Mouse (Mus musculus): Measurements from ENCODE around the gene Naaladl2. TPM values are rescaled to one million over a fixed set of nuclear protein-coding genes. Genes with fewer than 3 reads are reported as not detected.

The Naaladl2 gene
- polyA plus RNA-seq, 1 experiment from 2014 or later, result 0.44 TPM

DNA sequence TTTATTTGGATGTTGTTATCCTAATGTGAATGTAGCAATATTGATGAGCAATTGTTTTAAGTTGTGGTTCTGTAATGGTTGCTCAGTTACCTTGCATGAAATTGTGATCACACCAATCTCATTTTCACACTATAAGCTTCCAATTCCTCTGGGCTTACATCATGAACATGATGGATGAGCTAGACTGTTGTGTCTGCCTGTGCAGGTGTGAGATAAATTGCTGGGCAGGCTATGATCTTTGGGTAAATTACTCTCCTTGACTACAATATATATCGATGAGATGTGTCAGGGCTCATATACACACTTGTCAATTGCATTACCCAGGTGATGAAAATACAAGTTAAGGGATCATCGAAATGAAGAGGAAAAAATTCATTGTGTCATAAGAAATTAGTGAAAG, 1197.9 kb downstream of the Naaladl2 start:
- H3K27ac ChIP-seq, result no peak overlapping the region
- 64% methylated on average over 2 of the region's 2 CpGs for WGBS
- no peak for ATAC-seq (ENCODE audit: low FRiP score)
- H3K27me3 ChIP-seq, result no peaks in the 10 kb centered on the region
- no peaks in the 10 kb centered on the region for H3K36me3 ChIP-seq
- H3K4me3 ChIP-seq, result no peak overlapping the region
- H3K9ac ChIP-seq, result no peak overlapping the region
- no peak overlapping the region for H3K4me2 ChIP-seq
- H3K4me1 ChIP-seq (replicated peaks), result no peaks in the 10 kb centered on the region
- H3K9me3 ChIP-seq, result no peaks in the 10 kb centered on the region

DNA sequence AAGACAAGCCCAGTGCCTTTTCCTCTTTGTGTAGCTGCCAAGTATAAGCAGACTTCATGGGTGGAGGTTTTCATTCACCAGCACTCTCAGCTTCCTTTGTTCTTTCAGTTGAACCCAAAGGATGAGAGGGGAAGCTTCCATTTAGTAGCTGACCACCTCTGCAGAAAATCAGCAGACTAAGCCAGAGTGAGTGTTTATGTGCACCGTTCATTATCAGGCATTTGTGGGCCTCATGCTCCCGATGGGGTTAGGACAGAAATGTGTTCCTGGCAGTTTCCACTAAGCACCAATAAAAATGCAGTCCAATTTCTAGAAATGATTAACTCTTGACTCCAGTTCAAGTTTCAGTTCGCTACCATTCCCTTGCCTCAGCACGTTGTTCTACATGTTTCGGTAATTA, 1206.8 kb downstream of the Naaladl2 start:
- WGBS, result 41% methylated on average over 5 of the region's 5 CpGs
- ATAC-seq (ENCODE audit: low FRiP score), result no peak
- no peak overlapping the region for H3K9ac ChIP-seq
- H3K4me1 ChIP-seq (replicated peaks), result 0 out of 2 replicates have a peak, but pooled peaks cover 4% of the 10 kb centered on the region
- no peaks in the 10 kb centered on the region for H3K36me3 ChIP-seq
- no peaks in the 10 kb centered on the region for H3K9me3 ChIP-seq
- no peak overlapping the region for H3K4me3 ChIP-seq
- no peak overlapping the region for H3K4me2 ChIP-seq
- no peaks in the 10 kb centered on the region for H3K27me3 ChIP-seq
- H3K27ac ChIP-seq, result no peak overlapping the region

DNA sequence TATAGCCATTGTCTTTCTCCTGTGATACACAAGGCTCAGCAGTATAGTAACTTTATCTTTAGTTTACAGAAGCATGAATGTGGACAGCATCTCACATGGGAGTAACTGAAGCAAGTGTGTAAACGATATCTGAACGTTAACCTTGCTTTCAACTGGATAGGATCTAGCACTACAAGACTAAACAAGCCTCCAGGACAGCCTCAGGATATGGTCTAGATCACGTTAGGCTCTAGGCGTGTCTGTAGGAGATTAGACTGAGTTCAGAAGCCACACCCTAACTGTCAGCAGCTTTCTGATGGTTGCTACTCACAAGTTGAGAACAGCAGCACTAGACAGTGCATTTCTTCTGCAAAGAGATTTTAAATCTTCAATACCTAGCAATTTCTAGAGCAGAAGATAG, 1216.0 kb downstream of the Naaladl2 start:
- no peak overlapping the region for H3K4me2 ChIP-seq
- H3K9me3 ChIP-seq, result no peaks in the 10 kb centered on the region
- H3K27me3 ChIP-seq, result no peaks in the 10 kb centered on the region
- no peak overlapping the region for H3K9ac ChIP-seq
- WGBS, result 89% methylated on average over 4 of the region's 4 CpGs
- no peaks in the 10 kb centered on the region for H3K4me1 ChIP-seq (replicated peaks)
- no peak overlapping the region for H3K27ac ChIP-seq
- H3K4me3 ChIP-seq, result no peak overlapping the region
- no peak for ATAC-seq (ENCODE audit: low FRiP score)
- H3K36me3 ChIP-seq, result no peaks in the 10 kb centered on the region

DNA sequence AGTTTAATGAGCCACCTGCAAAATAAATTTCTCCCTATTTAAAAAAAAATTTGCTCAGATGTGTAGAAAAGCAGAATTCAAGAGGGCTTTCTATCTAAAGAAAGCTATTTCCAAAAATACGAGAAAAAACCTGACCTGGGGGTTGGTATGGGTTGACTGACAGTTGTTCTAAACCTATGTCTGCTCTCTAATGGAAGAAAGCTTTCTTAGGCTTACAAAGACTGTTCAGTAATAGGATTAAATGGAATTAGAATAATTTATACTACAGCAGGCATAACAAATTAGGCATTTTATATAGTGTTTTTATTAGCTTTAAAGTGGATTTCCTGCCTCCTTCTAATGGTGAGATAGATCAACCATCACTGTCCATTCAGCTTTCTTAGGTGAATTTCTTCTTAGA, 1236.4 kb downstream of the Naaladl2 start:
- 84% methylated on average over 1 of the region's 1 CpGs for WGBS
- H3K4me1 ChIP-seq (replicated peaks), result no peaks in the 10 kb centered on the region
- ATAC-seq (ENCODE audit: low FRiP score), result no peak
- H3K4me2 ChIP-seq, result no peak overlapping the region
- H3K4me3 ChIP-seq, result no peak overlapping the region
- no peak overlapping the region for H3K9ac ChIP-seq
- no peaks in the 10 kb centered on the region for H3K36me3 ChIP-seq
- no peaks in the 10 kb centered on the region for H3K9me3 ChIP-seq
- H3K27ac ChIP-seq, result no peak overlapping the region
- H3K27me3 ChIP-seq, result no peaks in the 10 kb centered on the region

DNA sequence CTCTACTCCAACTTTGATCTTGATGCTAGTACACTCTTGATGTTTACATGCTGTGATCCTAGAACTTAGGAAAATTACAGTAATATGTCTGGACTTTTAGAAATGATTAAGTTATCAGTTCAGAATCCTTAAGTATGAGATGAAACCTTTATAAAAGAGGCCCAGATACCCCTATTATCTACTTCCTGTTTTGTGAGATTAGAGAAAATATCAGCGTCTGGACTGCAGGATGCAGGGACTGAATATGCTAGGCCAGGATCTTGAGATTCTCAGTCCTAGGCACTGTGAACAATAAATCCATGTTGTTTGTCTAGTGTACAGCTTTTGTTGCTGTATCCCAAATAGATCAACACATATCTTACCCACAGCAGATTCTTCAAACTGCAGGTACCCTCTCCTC, 1278.4 kb downstream of the Naaladl2 start:
- no peak for ATAC-seq (ENCODE audit: low FRiP score)
- Histone ChIP-seq H3K4me1 (replicated peaks) (no peaks in the 10 kb centered on the region), H3K27me3 (no peaks in the 10 kb centered on the region), H3K27ac (no peak overlapping the region), H3K4me3 (no peak overlapping the region), H3K36me3 (no peaks in the 10 kb centered on the region), H3K9ac (no peak overlapping the region), H3K9me3 (0 out of 2 replicates have a peak, but pooled peaks cover 5% of the 10 kb centered on the region), H3K4me2 (no peak overlapping the region)
- 90% methylated on average over 1 of the region's 1 CpGs for WGBS

DNA sequence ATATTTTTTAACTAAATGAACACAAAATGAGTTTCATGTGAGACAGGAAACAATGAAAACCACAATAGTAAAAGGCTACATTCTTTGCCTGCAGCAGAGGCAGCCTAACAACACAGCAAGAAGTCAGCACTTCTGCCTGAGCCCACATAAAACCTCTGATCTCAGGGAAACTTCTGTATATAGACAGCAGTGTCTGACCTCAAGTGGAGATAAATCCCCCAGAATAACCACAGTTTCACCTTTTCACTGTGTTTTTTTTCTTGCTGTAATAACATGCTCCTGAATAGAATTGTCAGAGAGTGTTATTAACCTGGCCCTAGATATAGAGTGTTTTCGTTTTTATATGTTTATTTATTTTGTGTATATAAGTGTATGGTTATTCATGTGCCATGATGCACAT, 1286.8 kb downstream of the Naaladl2 start:
- H3K4me1 ChIP-seq (replicated peaks), result no peaks in the 10 kb centered on the region
- H3K4me3 ChIP-seq, result no peak overlapping the region
- no peaks in the 10 kb centered on the region for H3K27me3 ChIP-seq
- WGBS, result 82% methylated on average over 1 of the region's 1 CpGs
- no peaks in the 10 kb centered on the region for H3K36me3 ChIP-seq
- no peaks in the 10 kb centered on the region for H3K9me3 ChIP-seq
- no peak for ATAC-seq (ENCODE audit: low FRiP score)
- H3K9ac ChIP-seq, result no peak overlapping the region
- no peak overlapping the region for H3K4me2 ChIP-seq
- H3K27ac ChIP-seq, result no peak overlapping the region

DNA sequence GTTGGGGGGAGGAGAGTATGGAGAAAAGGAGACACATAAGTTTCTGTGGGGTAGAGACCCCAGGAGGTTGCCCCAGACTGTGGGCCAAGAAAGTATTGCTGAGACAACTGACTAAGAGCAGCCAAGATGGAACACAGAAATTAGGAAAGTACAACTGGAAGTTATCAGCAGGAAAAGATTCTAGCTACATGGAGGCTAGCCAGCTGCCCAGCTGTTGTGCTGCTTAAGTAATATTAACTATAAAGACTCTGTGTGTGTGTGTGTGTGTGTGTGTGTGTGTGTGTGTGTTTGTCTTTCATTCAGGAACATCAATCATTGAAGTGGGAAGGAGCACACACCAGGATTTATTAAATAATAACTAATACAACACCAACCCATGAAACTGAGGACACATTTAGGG, 1326.5 kb downstream of the Naaladl2 start:
- Histone ChIP-seq H3K4me2 (no peak overlapping the region), H3K4me1 (replicated peaks) (no peaks in the 10 kb centered on the region), H3K9ac (no peak overlapping the region), H3K9me3 (no peaks in the 10 kb centered on the region), H3K27me3 (no peaks in the 10 kb centered on the region), H3K27ac (no peak overlapping the region), H3K4me3 (no peak overlapping the region), H3K36me3 (no peaks in the 10 kb centered on the region)
- no peak for ATAC-seq (ENCODE audit: low FRiP score)

DNA sequence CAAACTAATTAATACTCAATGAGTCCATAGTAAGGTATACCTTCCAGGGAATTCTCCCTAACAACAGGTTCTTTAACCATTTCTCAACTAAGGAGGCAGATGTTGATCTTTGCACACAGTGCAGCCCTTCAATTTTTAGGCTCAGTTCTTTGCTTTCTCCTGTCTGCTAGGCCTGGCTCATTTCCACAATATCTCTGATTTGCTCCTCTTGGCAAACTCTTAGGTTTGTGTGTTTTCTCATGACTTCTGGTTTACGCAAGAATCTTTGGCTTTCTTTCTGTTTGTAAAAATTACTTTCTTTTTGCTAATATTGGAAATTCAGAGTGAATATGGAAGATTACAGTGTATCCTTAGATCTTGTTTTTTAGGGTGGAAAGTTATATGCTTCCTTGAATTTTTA, 1385.3 kb downstream of the Naaladl2 start:
- no peaks in the 10 kb centered on the region for H3K9me3 ChIP-seq
- no peaks in the 10 kb centered on the region for H3K36me3 ChIP-seq
- no peaks in the 10 kb centered on the region for H3K27me3 ChIP-seq
- no peak overlapping the region for H3K27ac ChIP-seq
- ATAC-seq (ENCODE audit: low FRiP score), result no peak
- no peak overlapping the region for H3K9ac ChIP-seq
- no peak overlapping the region for H3K4me3 ChIP-seq
- H3K4me2 ChIP-seq, result no peak overlapping the region
- 98% methylated on average over 1 of the region's 1 CpGs for WGBS
- no peaks in the 10 kb centered on the region for H3K4me1 ChIP-seq (replicated peaks)
